Mouse (Mus musculus) erythroblast, embryonic 14.5 days (primary cell): ENCODE measurements around the gene Chrnb2. TPM values are rescaled to one million over a fixed set of nuclear protein-coding genes. Genes with fewer than 3 reads are reported as not detected.

Experiments
- H3K27me3 ChIP-seq: 2 replicates; pipeline ENCODE4 v1.6.1; 2012; ENCODE audit warnings: inconsistent platforms; ENCODE audit not compliant: control insufficient read depth
- H3K36me3 ChIP-seq: 2 replicates; pipeline ENCODE4 v1.6.1; 2012; ENCODE audit warnings: mild to moderate bottlenecking, inconsistent platforms; ENCODE audit not compliant: control insufficient read depth
- H3K4me1 ChIP-seq: 2 replicates; pipeline ENCODE4 v1.6.1; 2012; ENCODE audit warnings: inconsistent platforms; ENCODE audit not compliant: control insufficient read depth
- H3K4me3 ChIP-seq: replicated peaks from 2 replicates; pipeline ENCODE3; 2012; ENCODE audit warnings: moderate library complexity, mild to moderate bottlenecking, inconsistent platforms
- H3K9me3 ChIP-seq: 2 replicates; pipeline ENCODE4 v1.6.1; 2012; ENCODE audit warnings: low read length, inconsistent platforms, mixed read lengths; ENCODE audit not compliant: control insufficient read depth
- GATA1 ChIP-seq: IDR thresholded peaks from 2 replicates; pipeline ENCODE4 v1.6.1; 2012; ENCODE audit warnings: low read length, inconsistent platforms, mixed read lengths
- TAL1 ChIP-seq: IDR thresholded peaks from 3 replicates; pipeline ENCODE4 v1.6.1; 2012; ENCODE audit warnings: low read length, inconsistent platforms, mixed read lengths
- polyA plus RNA-seq: library from polyadenylated mRNA; stranded (reverse); fragments of >175 nt; gene quantifications from 2 replicates; pipeline ENCODE4 v1.2.3, GENCODE M21; 2012

The Chrnb2 gene
- polyA plus RNA-seq, 1 experiment: 0.01 TPM

- Histone ChIP-seq H3K9me3 (no peaks in the 10 kb centered on the region; the same call in 1 of the 2 replicates), H3K36me3 (no peaks in the 10 kb centered on the region), H3K4me3 (no peak overlapping the region), H3K27me3 (peaks cover 9% of the 10 kb centered on the region), H3K4me1 (no peaks in the 10 kb centered on the region)
- TF ChIP-seq TAL1 (no peak), GATA1 (no peak)
Observed at GRCm38 (mm10) chr3:89703596-89703995, 60.8 kb downstream of the Chrnb2 start.

- H3K36me3 ChIP-seq: no peaks in the 10 kb centered on the region
- no peak for TF ChIP-seq TAL1
- no peak for TF ChIP-seq GATA1
- H3K9me3 ChIP-seq: no peaks in the 10 kb centered on the region; the same call in 1 of the 2 replicates
- H3K4me3 ChIP-seq: no peak overlapping the region
- peaks cover 9% of the 10 kb centered on the region for H3K27me3 ChIP-seq
- H3K4me1 ChIP-seq: no peaks in the 10 kb centered on the region
Observed at GRCm38 (mm10) chr3:89700461-89700860, 64.0 kb downstream of the Chrnb2 start.

- TF ChIP-seq GATA1: no peak
- no peak for TF ChIP-seq TAL1
- Histone ChIP-seq H3K9me3 (no peaks in the 10 kb centered on the region), H3K27me3 (peaks cover 9% of the 10 kb centered on the region), H3K4me3 (no peak overlapping the region), H3K36me3 (no peaks in the 10 kb centered on the region), H3K4me1 (no peaks in the 10 kb centered on the region)
Observed at GRCm38 (mm10) chr3:89698958-89699357, 65.5 kb downstream of the Chrnb2 start.

Other genes with a start within 250 kb of the Chrnb2 start
- gene Kcnn3, start 244.5 kb downstream of the Chrnb2 start, polyA plus RNA-seq: 0.02 TPM in 1 of 2 replicates, not detected in the other
- gene Adar, start 49.6 kb downstream of the Chrnb2 start, polyA plus RNA-seq: 0.41 and 0.67 TPM in 2 replicates
- gene Ube2q1, start 9.0 kb upstream of the Chrnb2 start, polyA plus RNA-seq: 0.62 and 0.69 TPM in 2 replicates
- gene She, start 66.7 kb upstream of the Chrnb2 start, polyA plus RNA-seq: 0.01 TPM in 1 of 2 replicates, not detected in the other
- 0.02 and 0.07 TPM in 2 replicates for gene Il6ra, start 148.6 kb upstream of the Chrnb2 start, polyA plus RNA-seq
- 0.01 and 0.03 TPM in 2 replicates for gene Atp8b2, start 198.9 kb upstream of the Chrnb2 start, polyA plus RNA-seq
- gene Hax1, start 234.1 kb upstream of the Chrnb2 start, polyA plus RNA-seq: 6.0 and 6.7 TPM in 2 replicates